In the genomic region with DNA sequence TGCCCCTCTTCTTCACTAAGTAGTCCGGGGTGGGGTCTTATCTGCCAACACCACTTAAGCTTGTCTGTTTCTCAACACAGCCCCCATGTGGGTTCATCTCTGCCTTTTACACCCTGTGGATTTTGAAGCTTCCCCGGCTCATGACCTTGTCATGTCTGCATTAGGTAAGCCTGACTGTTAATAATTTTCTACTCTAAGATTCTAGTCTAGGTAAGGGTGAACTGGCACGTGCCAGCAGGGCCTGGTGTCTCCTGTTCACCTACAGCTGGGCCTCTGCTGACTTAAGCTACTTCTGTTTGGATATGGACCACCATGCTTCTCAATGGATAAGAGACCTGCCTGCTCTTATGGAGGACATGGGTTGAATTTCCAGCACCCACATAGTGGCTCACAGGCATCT, we compare ENCODE assay signal across 30 mouse cellular contexts. TPM values are rescaled to one million over a fixed set of nuclear protein-coding genes. Genes with fewer than 3 reads are reported as not detected.
DNase-seq lines count a peak whose midpoint lies in the region; ATAC-seq and TF ChIP-seq lines count a peak whose summit lies in the region.
"Had no signal": no experiment of that assay in that cellular context is flagged by ENCODE, and none has a peak within 500 bp of the region (broad histone marks: within the 10 kb centered on the region; RNA-seq: fewer than 3 reads in every experiment).

No protein-coding gene starts in this region.

- TF ChIP-seq POLR2A in kidney, adult 2 months (IDR thresholded peaks at IDR 0.05; ENCODE audit: low read depth, low read length), result no peak

- peaks cover 16% of the 10 kb centered on the region for H3K4me1 ChIP-seq in hindbrain, embryonic 10.5 days (replicated peaks)
- H3K4me1 ChIP-seq in hindbrain, embryonic 11.5 days (replicated peaks; ENCODE audit: control insufficient read depth, insufficient read depth, low read length), result no peaks in the 10 kb centered on the region
- H3K4me1 ChIP-seq in intestine, embryonic 15.5 days (replicated peaks), result 0 out of 2 replicates have a peak, but pooled peaks cover 4% of the 10 kb centered on the region
- peaks cover 28% of the 10 kb centered on the region; the same call in 1 of the 2 replicates for H3K4me1 ChIP-seq in kidney, adult 2 months (ENCODE audit: control insufficient read depth, insufficient read depth, low read length)
- H3K4me1 ChIP-seq in kidney, postnatal 0 days (replicated peaks; ENCODE audit: insufficient read depth, low read length), result 0 out of 2 replicates have a peak, but pooled peaks cover 12% of the 10 kb centered on the region
- H3K4me1 ChIP-seq: hindbrain, embryonic 15.5 days; neural tube, embryonic 13.5 days had no signal

- H3K27me3 ChIP-seq in hindbrain, embryonic 10.5 days (ENCODE audit: insufficient read depth, poor library complexity, severe bottlenecking), result peaks cover 47% of the 10 kb centered on the region
- H3K27me3 ChIP-seq in hindbrain, embryonic 11.5 days (ENCODE audit: control insufficient read depth, insufficient read depth, low read length), result peaks cover 15% of the 10 kb centered on the region
- H3K27me3 ChIP-seq in intestine, embryonic 15.5 days (replicated peaks), result no peaks in the 10 kb centered on the region
- no peaks in the 10 kb centered on the region for H3K27me3 ChIP-seq in kidney, adult 2 months (replicated peaks; ENCODE audit: control insufficient read depth, insufficient read depth, low read length)
- no peaks in the 10 kb centered on the region for H3K27me3 ChIP-seq in kidney, postnatal 0 days (ENCODE audit: insufficient read depth, low read length)

- H3K4me2 ChIP-seq in hindbrain, embryonic 11.5 days (replicated peaks; ENCODE audit: low read depth, low read length), result no peak overlapping the region
- no peak overlapping the region for H3K4me2 ChIP-seq in intestine, embryonic 15.5 days (replicated peaks)
- no peak overlapping the region for H3K4me2 ChIP-seq in kidney, postnatal 0 days (ENCODE audit: low read length)
- H3K4me2 ChIP-seq: embryonic facial prominence, embryonic 12.5 days; heart, embryonic 12.5 days; hindbrain, embryonic 15.5 days; midbrain, embryonic 12.5 days; neural tube, embryonic 13.5 days had no signal

- H3K4me3 ChIP-seq in hindbrain, embryonic 10.5 days, result no peak overlapping the region
- H3K4me3 ChIP-seq in hindbrain, embryonic 11.5 days (ENCODE audit: low read depth, low read length), result no peak overlapping the region
- H3K4me3 ChIP-seq in intestine, embryonic 15.5 days (replicated peaks), result no peak overlapping the region
- no peak overlapping the region for H3K4me3 ChIP-seq in kidney, adult 2 months (ENCODE audit: insufficient read depth, low read depth, low read length)
- H3K4me3 ChIP-seq in kidney, postnatal 0 days (replicated peaks; ENCODE audit: low read depth, low read length), result no peak overlapping the region
- H3K4me3 ChIP-seq: embryonic facial prominence, embryonic 12.5 days; heart, adult 2 months; heart, embryonic 12.5 days; hindbrain, embryonic 15.5 days; layer of hippocampus, adult 2 months; megakaryocyte, embryonic 14.5 days; midbrain, embryonic 12.5 days; neural tube, embryonic 13.5 days had no signal

- H3K36me3 ChIP-seq in hindbrain, embryonic 10.5 days, result no peaks in the 10 kb centered on the region
- H3K36me3 ChIP-seq in hindbrain, embryonic 11.5 days (ENCODE audit: control insufficient read depth, insufficient read depth, low read length), result no peaks in the 10 kb centered on the region
- no peaks in the 10 kb centered on the region for H3K36me3 ChIP-seq in intestine, embryonic 15.5 days
- H3K36me3 ChIP-seq in kidney, adult 2 months (ENCODE audit: control insufficient read depth, insufficient read depth, low read length), result no peaks in the 10 kb centered on the region
- no peaks in the 10 kb centered on the region for H3K36me3 ChIP-seq in kidney, postnatal 0 days (ENCODE audit: insufficient read depth, low read length)
- H3K36me3 ChIP-seq: embryonic facial prominence, embryonic 12.5 days; G1E; heart, embryonic 12.5 days; hindbrain, embryonic 15.5 days; midbrain, embryonic 12.5 days; neural tube, embryonic 13.5 days had no signal

- no peaks in the 10 kb centered on the region for H3K9me3 ChIP-seq in hindbrain, embryonic 10.5 days
- no peaks in the 10 kb centered on the region for H3K9me3 ChIP-seq in hindbrain, embryonic 11.5 days (ENCODE audit: control insufficient read depth, low read length)
- no peaks in the 10 kb centered on the region for H3K9me3 ChIP-seq in intestine, embryonic 15.5 days
- no peaks in the 10 kb centered on the region for H3K9me3 ChIP-seq in kidney, postnatal 0 days (replicated peaks; ENCODE audit: low read length)
- H3K9me3 ChIP-seq: embryonic facial prominence, embryonic 12.5 days; G1E; heart, embryonic 12.5 days; hindbrain, embryonic 15.5 days; megakaryocyte, embryonic 14.5 days; midbrain, embryonic 12.5 days; neural tube, embryonic 13.5 days had no signal

- no peak overlapping the region for H3K9ac ChIP-seq in hindbrain, embryonic 11.5 days (ENCODE audit: low read depth, low read length)
- H3K9ac ChIP-seq in intestine, embryonic 15.5 days, result no peak overlapping the region
- no peak overlapping the region for H3K9ac ChIP-seq in kidney, postnatal 0 days (ENCODE audit: low read depth, low read length)
- H3K9ac ChIP-seq: embryonic facial prominence, embryonic 12.5 days; heart, embryonic 12.5 days; hindbrain, embryonic 15.5 days; midbrain, embryonic 12.5 days; neural tube, embryonic 13.5 days had no signal

- no peak for ATAC-seq in hindbrain, embryonic 11.5 days (ENCODE audit: low FRiP score)
- ATAC-seq in intestine, embryonic 15.5 days, result peak; percentile 58
- peak; percentile 73 for ATAC-seq in kidney, postnatal 0 days (replicated peaks; ENCODE audit: low FRiP score, low read depth)
- ATAC-seq: forebrain, embryonic 16.5 days; inflammation-experienced regulatory T-cells, adult 6 months; lung, postnatal 0 days had no signal

- no peak for TF ChIP-seq CTCF in kidney, adult 2 months (conservative IDR thresholded peaks at IDR 0.05; ENCODE audit: insufficient read depth, insufficient read length, low read depth, low read length)
- no peak for TF ChIP-seq CTCF in kidney, postnatal 0 days (IDR thresholded peaks at IDR 0.05; ENCODE audit: low read depth)

- H3K27ac ChIP-seq in hindbrain, embryonic 10.5 days, result 0 out of 2 replicates have a peak overlapping the region, but pooled peaks have one; percentile 12
- H3K27ac ChIP-seq in hindbrain, embryonic 11.5 days (ENCODE audit: low read depth, low read length), result no peak overlapping the region
- H3K27ac ChIP-seq in intestine, embryonic 15.5 days, result no peak overlapping the region
- peak overlapping the region; percentile 53 for H3K27ac ChIP-seq in kidney, adult 2 months (ENCODE audit: insufficient read depth, low read depth, low read length)
- no peak overlapping the region for H3K27ac ChIP-seq in kidney, postnatal 0 days
- H3K27ac ChIP-seq: embryonic facial prominence, embryonic 12.5 days; heart, adult 2 months; hindbrain, embryonic 15.5 days; layer of hippocampus, adult 2 months; midbrain, embryonic 12.5 days; neural tube, embryonic 13.5 days had no signal

- no peak for DNase-seq in hindbrain, embryonic 10.5 days (ENCODE audit: low spot score)
- DNase-seq in hindbrain, embryonic 11.5 days (ENCODE audit: low spot score), result no peak
- DNase-seq in kidney, adult 2 months, result peak; percentile 87
- peak; percentile 35 for DNase-seq in kidney, postnatal 0 days (ENCODE audit: low spot score)
- no peak for DNase-seq in left cerebral cortex, adult 9 months (ENCODE audit: low spot score in 2 of 2)
- DNase-seq in spleen, postnatal 36 days (ENCODE audit: low spot score in 2 of 2), result no peak
- no peak for DNase-seq in layer of hippocampus, adult 18-20 months (ENCODE audit: low spot score in 2 of 2)
- DNase-seq: cerebellum, adult 9-10 months; cerebellum, postnatal 36 days; embryo, embryonic 11 days; heart, adult 2 months; heart, postnatal 4 days; left cerebral cortex, postnatal 4 days; lung, adult 18-20 months; lung, postnatal 4 days; right cerebral cortex, postnatal 14 days; thymus, postnatal 25 days had no signal

- 80% methylated on average over 3 of the region's 3 CpGs for WGBS in hindbrain, embryonic 10.5 days
- 84% methylated on average over 3 of the region's 3 CpGs for WGBS in hindbrain, embryonic 11.5 days
- WGBS in intestine, embryonic 15.5 days, result 65% methylated on average over 3 of the region's 3 CpGs
- WGBS in kidney, adult 2 months, result 33% methylated on average over 3 of the region's 3 CpGs
- 52% methylated on average over 3 of the region's 3 CpGs for WGBS in kidney, postnatal 0 days

RNA-seq across cellular contexts. Expression of a gene that starts 8.8 kb away (rescaled TPM):
- polyA plus RNA-seq in hindbrain, embryonic 10.5 days (2016; fragmentation: Nextera tagmentation; extraction: Ambion mirVana), result 182 and 219 TPM in 2 replicates
- polyA plus RNA-seq in hindbrain, embryonic 11.5 days (2014; fragmentation: Nextera tagmentation; extraction: Ambion mirVana), result 130 and 136 TPM in 2 replicates
- polyA plus RNA-seq in intestine, embryonic 15.5 days (2015; fragmentation: Nextera tagmentation; extraction: Ambion mirVana), result 123 and 136 TPM in 2 replicates
- 121 and 135 TPM in 2 replicates for polyA plus RNA-seq in kidney, adult 2 months (2012; rRNA removed)
- 93.5 and 97.5 TPM in 2 replicates for polyA plus RNA-seq in kidney, postnatal 0 days (2015; fragmentation: Nextera tagmentation; extraction: Ambion mirVana)
- total RNA-seq in layer of hippocampus, adult 18-20 months (2021), result 10 to 100 TPM; 88.3 to 89.2 TPM

RNA-seq across cellular contexts. Expression of a gene that starts 9.3 kb away (rescaled TPM):
- polyA plus RNA-seq in hindbrain, embryonic 10.5 days (2016; fragmentation: Nextera tagmentation; extraction: Ambion mirVana), result 1.7 and 3.2 TPM in 2 replicates
- polyA plus RNA-seq in hindbrain, embryonic 11.5 days (2014; fragmentation: Nextera tagmentation; extraction: Ambion mirVana), result 11.8 and 11.9 TPM in 2 replicates
- polyA plus RNA-seq in intestine, embryonic 15.5 days (2015; fragmentation: Nextera tagmentation; extraction: Ambion mirVana), result 3.0 TPM in 1 of 2 replicates, not detected in the other
- 49.7 and 53.6 TPM in 2 replicates for polyA plus RNA-seq in kidney, adult 2 months (2012; rRNA removed)
- not detected in 2 replicates for polyA plus RNA-seq in kidney, postnatal 0 days (2015; fragmentation: Nextera tagmentation; extraction: Ambion mirVana)
- total RNA-seq in layer of hippocampus, adult 18-20 months (2021), result 10 to 100 TPM in 1 of 2 experiments, not detected in 1; 10.7 TPM
- polyA plus RNA-seq: embryonic facial prominence, embryonic 12.5 days; heart, embryonic 12.5 days; heart, postnatal 0 days; lung, postnatal 0 days; midbrain, embryonic 12.5 days had no signal

RNA-seq across cellular contexts. Expression of a gene that starts 39.3 kb away (rescaled TPM):
- 10.7 and 11.9 TPM in 2 replicates for polyA plus RNA-seq in hindbrain, embryonic 10.5 days (2016; fragmentation: Nextera tagmentation; extraction: Ambion mirVana)
- 9.2 and 9.3 TPM in 2 replicates for polyA plus RNA-seq in hindbrain, embryonic 11.5 days (2014; fragmentation: Nextera tagmentation; extraction: Ambion mirVana)
- 12.4 and 13.8 TPM in 2 replicates for polyA plus RNA-seq in intestine, embryonic 15.5 days (2015; fragmentation: Nextera tagmentation; extraction: Ambion mirVana)
- 37.7 and 52.4 TPM in 2 replicates for polyA plus RNA-seq in kidney, adult 2 months (2012; rRNA removed)
- 22.1 and 22.5 TPM in 2 replicates for polyA plus RNA-seq in kidney, postnatal 0 days (2015; fragmentation: Nextera tagmentation; extraction: Ambion mirVana)
- total RNA-seq in layer of hippocampus, adult 18-20 months (2021), result 1 to 10 TPM; 8.1 to 8.6 TPM

Comparison
In these comparisons a context has a peak if more than half of its experiments do, and no peak if none do; other contexts are left out.
1. H3K27ac ChIP-seq: peak in hindbrain, embryonic 10.5 days (single experiment) and kidney, adult 2 months (single experiment); none in hindbrain, embryonic 11.5 days (single experiment), intestine, embryonic 15.5 days (single experiment) and kidney, postnatal 0 days (single experiment).
2. DNase-seq: peak in kidney, adult 2 months (single experiment) and kidney, postnatal 0 days (single experiment); none in hindbrain, embryonic 10.5 days (single experiment), hindbrain, embryonic 11.5 days (single experiment), left cerebral cortex, adult 9 months (0 of 2), spleen, postnatal 36 days (0 of 2) and layer of hippocampus, adult 18-20 months (0 of 2).